Mouse (Mus musculus): ENCODE data around the gene Slc15a5. TPM values are rescaled to one million over a fixed set of nuclear protein-coding genes. Genes with fewer than 3 reads are reported as not detected.

The Slc15a5 gene
- polyA plus RNA-seq, 1 experiment, result 0.34 TPM

DNA sequence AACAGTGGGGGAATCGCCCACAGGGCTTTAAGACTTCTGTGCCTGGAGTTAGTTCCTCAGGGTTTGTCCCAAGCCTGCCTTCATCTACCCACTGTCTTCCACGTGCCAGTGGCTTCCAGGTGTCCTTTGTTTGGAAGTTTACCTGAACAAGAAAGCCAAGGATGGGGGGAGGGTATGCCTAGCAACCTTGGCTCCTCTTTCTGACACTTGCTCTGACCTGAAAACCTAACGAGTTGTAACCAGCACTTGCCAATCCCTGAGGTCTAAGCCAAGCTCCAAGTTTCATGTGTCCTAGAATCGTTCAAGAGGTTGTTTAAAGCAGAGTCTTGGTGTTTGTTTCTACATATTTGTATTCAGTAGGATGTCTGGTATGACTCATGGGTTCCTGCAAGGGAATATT is 116.9 kb downstream of the Slc15a5 start:
- WGBS, result 79% methylated on average over 4 of the region's 4 CpGs
- no peaks in the 10 kb centered on the region for H3K4me1 ChIP-seq (replicated peaks; ENCODE audit: control insufficient read depth, insufficient read depth, low read length)
- H3K27ac ChIP-seq (ENCODE audit: control insufficient read depth, insufficient read depth, low read length), result no peak overlapping the region
- H3K4me3 ChIP-seq (ENCODE audit: control insufficient read depth, insufficient read depth, low read length), result no peak overlapping the region
- no peaks in the 10 kb centered on the region for H3K36me3 ChIP-seq (ENCODE audit: control insufficient read depth, insufficient read depth, low read length)
- no peaks in the 10 kb centered on the region for H3K27me3 ChIP-seq (ENCODE audit: control insufficient read depth, insufficient read depth, low read length)
- TF ChIP-seq POLR2A (IDR thresholded peaks at IDR 0.05; ENCODE audit: control insufficient read depth, extremely low read depth, insufficient read depth, low read length, poor library complexity), result no peak
- no peak for DNase-seq

GRCm38 (mm10) chr6:137960023-137960778 is 119.5 kb downstream of the Slc15a5 start:
- Histone ChIP-seq H3K4me3 (ENCODE audit: control insufficient read depth, insufficient read depth, low read length) (no peak overlapping the region), H3K36me3 (ENCODE audit: control insufficient read depth, insufficient read depth, low read length) (no peaks in the 10 kb centered on the region), H3K4me1 (replicated peaks; ENCODE audit: control insufficient read depth, insufficient read depth, low read length) (no peaks in the 10 kb centered on the region), H3K27me3 (ENCODE audit: control insufficient read depth, insufficient read depth, low read length) (no peaks in the 10 kb centered on the region), H3K27ac (ENCODE audit: control insufficient read depth, insufficient read depth, low read length) (no peak overlapping the region)
- TF ChIP-seq CTCF (IDR thresholded peaks at IDR 0.05; ENCODE audit: borderline replicate concordance, control insufficient read depth, extremely low read depth, insufficient read depth, low read length, poor library complexity) (no peak), POLR2A (IDR thresholded peaks at IDR 0.05; ENCODE audit: control insufficient read depth, extremely low read depth, insufficient read depth, low read length, poor library complexity) (no peak)
- DNase-seq, result no peak
- WGBS, result 91% methylated on average over 4 of the region's 4 CpGs

DNA sequence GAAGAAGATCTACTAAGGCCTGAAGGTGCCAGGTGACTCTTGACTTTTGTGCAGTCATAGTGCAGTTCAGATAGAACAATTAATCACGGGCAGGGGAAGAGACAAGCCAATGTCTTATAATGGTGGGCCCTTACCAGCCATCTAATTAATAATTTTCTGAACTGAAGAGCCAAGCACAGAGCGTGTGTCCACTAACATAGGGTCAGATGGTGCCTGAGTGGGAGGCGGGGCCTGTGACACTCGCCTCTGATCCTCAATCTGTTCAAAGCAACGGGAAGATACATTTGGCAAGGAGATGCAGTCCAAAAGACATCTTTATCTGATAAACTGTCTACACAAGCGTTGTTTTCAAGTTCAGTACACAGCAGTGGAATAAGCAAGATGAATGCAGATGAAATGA is 122.1 kb downstream of the Slc15a5 start:
- Histone ChIP-seq H3K27ac (ENCODE audit: control insufficient read depth, insufficient read depth, low read length) (no peak overlapping the region), H3K4me1 (replicated peaks; ENCODE audit: control insufficient read depth, insufficient read depth, low read length) (no peaks in the 10 kb centered on the region), H3K4me3 (ENCODE audit: control insufficient read depth, insufficient read depth, low read length) (no peak overlapping the region), H3K27me3 (ENCODE audit: control insufficient read depth, insufficient read depth, low read length) (no peaks in the 10 kb centered on the region), H3K36me3 (ENCODE audit: control insufficient read depth, insufficient read depth, low read length) (no peaks in the 10 kb centered on the region)
- no peak for DNase-seq
- TF ChIP-seq CTCF (IDR thresholded peaks at IDR 0.05; ENCODE audit: borderline replicate concordance, control insufficient read depth, extremely low read depth, insufficient read depth, low read length, poor library complexity) (no peak), POLR2A (IDR thresholded peaks at IDR 0.05; ENCODE audit: control insufficient read depth, extremely low read depth, insufficient read depth, low read length, poor library complexity) (no peak)
- 93% methylated on average over 6 of the region's 6 CpGs for WGBS

GRCm38 (mm10) chr6:137956783-137957429 is 122.8 kb downstream of the Slc15a5 start:
- Histone ChIP-seq H3K4me3 (ENCODE audit: control insufficient read depth, insufficient read depth, low read length) (no peak overlapping the region), H3K4me1 (replicated peaks; ENCODE audit: control insufficient read depth, insufficient read depth, low read length) (no peaks in the 10 kb centered on the region), H3K36me3 (ENCODE audit: control insufficient read depth, insufficient read depth, low read length) (no peaks in the 10 kb centered on the region), H3K27ac (ENCODE audit: control insufficient read depth, insufficient read depth, low read length) (no peak overlapping the region), H3K27me3 (ENCODE audit: control insufficient read depth, insufficient read depth, low read length) (no peaks in the 10 kb centered on the region)
- WGBS, result 70% methylated on average over 16 of the region's 17 CpGs
- no peak for TF ChIP-seq CTCF (IDR thresholded peaks at IDR 0.05; ENCODE audit: borderline replicate concordance, control insufficient read depth, extremely low read depth, insufficient read depth, low read length, poor library complexity)
- no peak for TF ChIP-seq POLR2A (IDR thresholded peaks at IDR 0.05; ENCODE audit: control insufficient read depth, extremely low read depth, insufficient read depth, low read length, poor library complexity)
- no peak for DNase-seq

- Histone ChIP-seq H3K4me3 (ENCODE audit: control insufficient read depth, insufficient read depth, low read length) (no peak overlapping the region), H3K27ac (ENCODE audit: control insufficient read depth, insufficient read depth, low read length) (no peak overlapping the region), H3K4me1 (replicated peaks; ENCODE audit: control insufficient read depth, insufficient read depth, low read length) (no peaks in the 10 kb centered on the region), H3K36me3 (ENCODE audit: control insufficient read depth, insufficient read depth, low read length) (no peaks in the 10 kb centered on the region), H3K27me3 (ENCODE audit: control insufficient read depth, insufficient read depth, low read length) (no peaks in the 10 kb centered on the region)
- WGBS, result 75% methylated on average over 10 of the region's 10 CpGs
- TF ChIP-seq POLR2A (IDR thresholded peaks at IDR 0.05; ENCODE audit: control insufficient read depth, extremely low read depth, insufficient read depth, low read length, poor library complexity) (no peak), CTCF (IDR thresholded peaks at IDR 0.05; ENCODE audit: borderline replicate concordance, control insufficient read depth, extremely low read depth, insufficient read depth, low read length, poor library complexity) (no peak)
- DNase-seq, result no peak
Observed at GRCm38 (mm10) chr6:137946520-137946919, 133.2 kb downstream of the Slc15a5 start.

DNA sequence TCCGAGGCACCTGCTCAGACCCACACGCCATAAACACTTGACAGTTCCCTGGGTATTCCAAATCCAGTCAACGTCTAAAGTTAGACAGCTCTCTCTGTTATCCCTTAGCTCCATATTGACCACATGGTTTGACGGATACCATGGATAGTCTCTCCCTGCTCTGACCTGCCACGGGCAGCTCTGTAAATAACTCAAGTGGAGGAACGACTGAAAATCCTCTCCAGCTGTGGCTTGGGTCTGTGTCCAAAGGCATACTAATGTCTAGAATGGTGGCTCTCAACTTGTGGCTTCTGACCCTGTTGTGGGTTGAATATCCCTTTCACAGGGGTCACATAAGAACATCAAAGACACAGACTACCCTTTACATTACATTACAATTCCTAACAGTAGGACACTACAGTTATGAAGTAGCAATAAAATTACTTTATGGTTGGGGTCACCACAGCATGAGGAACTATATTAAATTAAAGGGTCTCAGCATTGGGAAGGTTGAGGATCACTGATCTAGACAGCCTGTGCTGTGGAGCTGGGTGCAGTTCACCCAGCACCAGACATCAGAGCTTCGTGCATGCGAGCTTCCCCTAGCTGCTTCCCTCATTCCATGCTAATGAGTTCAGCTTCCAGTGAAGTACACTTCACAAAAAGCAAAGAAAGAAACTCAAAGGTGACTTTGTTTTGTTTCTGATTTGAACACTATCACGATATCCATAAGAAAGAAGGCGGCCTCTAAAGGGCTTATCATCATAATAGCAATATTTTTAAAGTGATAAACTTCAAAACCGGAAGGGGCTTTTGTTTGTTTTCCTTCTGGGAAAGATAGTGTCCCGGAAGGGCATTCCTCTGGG is 139.1 kb downstream of the Slc15a5 start:
- no peak overlapping the region for H3K27ac ChIP-seq (ENCODE audit: control insufficient read depth, insufficient read depth, low read length)
- no peaks in the 10 kb centered on the region for H3K4me1 ChIP-seq (replicated peaks; ENCODE audit: control insufficient read depth, insufficient read depth, low read length)
- no peaks in the 10 kb centered on the region for H3K36me3 ChIP-seq (ENCODE audit: control insufficient read depth, insufficient read depth, low read length)
- no peak overlapping the region for H3K4me3 ChIP-seq (ENCODE audit: control insufficient read depth, insufficient read depth, low read length)
- TF ChIP-seq CTCF (IDR thresholded peaks at IDR 0.05; ENCODE audit: borderline replicate concordance, control insufficient read depth, extremely low read depth, insufficient read depth, low read length, poor library complexity) (no peak), POLR2A (IDR thresholded peaks at IDR 0.05; ENCODE audit: control insufficient read depth, extremely low read depth, insufficient read depth, low read length, poor library complexity) (no peak)
- WGBS, result 64% methylated on average over 12 of the region's 12 CpGs
- no peak for DNase-seq
- no peaks in the 10 kb centered on the region for H3K27me3 ChIP-seq (ENCODE audit: control insufficient read depth, insufficient read depth, low read length)
